Mouse (Mus musculus) fibroblast of lung, adult 2 months (primary cell): ENCODE measurements around the gene Nepro.
A peak's percentile ranks its signal among the peaks of the same experiment; 100 is the strongest.

Experiments
- DNase-seq: peaks from one replicate; pipeline ENCODE4 v3.0.0-alpha.2; 2011; ENCODE audit warnings: low read depth

Gene Nepro

DNA sequence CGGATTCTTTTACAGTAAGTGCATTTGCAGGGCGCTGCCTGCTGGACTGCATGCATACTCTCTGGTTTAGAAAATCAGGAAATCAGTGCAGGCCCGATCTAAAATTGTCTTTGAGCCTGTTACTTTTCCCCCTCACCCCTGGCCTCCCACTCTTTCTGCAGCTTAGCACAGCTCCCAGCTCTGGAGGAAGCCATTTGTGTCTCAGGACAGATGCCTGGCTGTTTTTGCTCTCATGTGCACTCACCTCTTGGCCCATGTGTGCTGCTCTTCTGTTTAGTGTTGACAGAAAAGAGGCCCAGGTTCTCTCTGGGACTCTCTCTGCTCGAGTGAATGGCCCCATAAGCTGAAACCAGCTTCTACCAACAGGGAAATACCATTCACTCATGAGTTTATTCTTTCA is 20.6 kb upstream of the Nepro start:
- DNase-seq, result no peak

DNA sequence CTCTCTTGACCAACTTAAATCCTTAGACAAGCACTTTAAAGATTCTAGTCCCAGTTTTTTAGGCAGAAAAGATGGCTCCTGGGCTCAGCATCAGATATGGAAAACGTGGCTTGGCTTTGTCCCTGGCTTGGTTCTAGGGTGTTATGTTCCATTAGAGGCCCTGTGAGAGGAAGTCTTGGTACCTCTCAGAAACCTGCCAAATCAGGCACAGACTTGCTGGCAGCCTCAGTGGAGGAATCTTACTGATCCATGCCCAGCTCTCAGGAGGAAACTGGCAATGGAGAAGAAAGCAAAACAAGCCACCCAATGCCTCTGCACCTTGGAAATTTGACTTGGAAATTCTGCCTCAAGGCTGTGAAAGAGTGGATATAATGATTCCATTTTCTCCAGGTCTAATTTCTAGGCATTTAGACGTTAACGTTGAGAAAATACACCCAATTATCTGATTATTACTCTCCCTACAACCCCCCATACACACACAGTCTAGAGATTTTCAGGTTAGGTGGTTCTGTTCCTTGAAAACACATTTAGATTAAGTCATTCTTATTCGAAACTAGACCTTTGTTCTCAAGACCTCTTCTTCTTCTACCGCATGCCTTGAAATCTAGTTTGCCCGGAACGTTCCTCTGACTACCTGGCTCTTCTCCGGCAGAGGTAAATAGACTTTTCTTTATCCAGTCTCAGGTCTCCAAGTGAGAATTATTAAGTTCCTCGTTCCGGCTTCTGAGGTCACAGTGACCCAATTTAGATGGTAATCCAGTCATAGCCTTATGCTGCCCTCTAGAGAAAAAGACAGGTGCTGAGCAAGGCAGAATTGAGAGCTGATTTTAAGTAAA is 7.6 kb upstream of the Nepro start:
- DNase-seq, result peak; percentile 54

- DNase-seq, result no peak
Observed at GRCm38 (mm10) chr16:44717141-44717634, 6.9 kb upstream of the Nepro start.

GRCm38 (mm10) chr16:44717838-44718237 is 6.3 kb upstream of the Nepro start:
- no peak for DNase-seq

- no peak for DNase-seq
Observed at GRCm38 (mm10) chr16:44719349-44719748, 4.8 kb upstream of the Nepro start.

DNA sequence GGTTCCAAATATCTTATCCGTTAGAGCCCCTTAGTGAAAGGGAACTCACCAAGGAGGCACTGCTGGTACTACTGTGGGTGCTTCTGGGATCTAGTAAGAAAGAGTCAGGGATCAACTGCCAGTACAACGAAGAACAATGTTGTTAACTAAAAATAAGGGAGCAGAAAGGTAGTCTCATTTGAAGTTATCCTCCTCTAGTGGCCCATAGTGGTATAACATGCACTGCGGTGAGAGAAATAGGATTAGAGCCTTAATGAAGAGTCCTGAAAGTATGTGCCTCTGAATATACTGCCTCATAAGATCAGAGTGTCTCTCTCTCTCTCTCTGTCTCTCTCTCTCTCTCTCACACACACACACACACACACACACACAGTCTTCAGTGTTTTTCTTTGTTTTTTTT is 3.6 kb upstream of the Nepro start:
- no peak for DNase-seq

DNA sequence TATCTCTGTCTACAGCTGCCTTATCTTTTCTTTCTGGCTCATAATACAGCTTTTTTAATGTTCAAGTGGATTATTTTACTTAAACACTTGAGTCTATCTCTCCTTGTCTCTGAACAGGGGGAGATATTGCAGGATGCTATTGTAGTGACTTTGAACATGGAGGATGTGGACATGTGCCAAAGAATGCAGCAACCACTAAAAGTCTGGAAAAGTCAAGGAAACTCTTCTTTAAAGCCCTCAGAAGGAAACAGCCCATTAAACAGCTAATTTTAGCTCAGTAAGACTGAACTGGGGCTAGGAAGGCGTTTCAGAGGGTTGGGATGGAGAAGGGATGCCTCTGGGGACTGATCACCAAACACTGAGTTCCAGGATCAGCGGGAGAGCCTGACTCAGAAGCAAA is 1.4 kb upstream of the Nepro start:
- no peak for DNase-seq

DNA sequence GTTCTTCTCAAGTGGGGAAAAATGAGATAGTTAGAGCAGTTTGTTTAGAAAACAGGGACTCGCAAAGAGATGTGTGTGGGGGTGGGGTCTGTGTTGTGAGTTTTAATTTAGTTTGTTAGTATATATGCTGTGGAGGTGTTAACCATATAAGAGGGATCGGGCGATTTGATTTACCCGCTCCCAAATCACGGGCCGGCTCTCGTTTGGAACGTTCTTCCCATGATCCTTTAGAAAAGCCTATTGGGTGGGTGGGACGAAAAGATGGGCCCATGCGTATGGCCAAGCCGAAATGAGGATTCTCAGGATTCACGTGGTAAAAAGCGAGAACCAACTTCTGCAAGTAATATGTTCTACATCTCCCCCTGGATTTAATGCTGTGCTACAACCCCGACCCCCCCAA is 746 bp downstream of the Nepro start:
- DNase-seq, result no peak

- DNase-seq, result peak; percentile 79
Observed at GRCm38 (mm10) chr16:44725286-44726223, 1.5 kb downstream of the Nepro start.

GRCm38 (mm10) chr16:44727525-44727924 is 3.4 kb downstream of the Nepro start:
- no peak for DNase-seq

DNA sequence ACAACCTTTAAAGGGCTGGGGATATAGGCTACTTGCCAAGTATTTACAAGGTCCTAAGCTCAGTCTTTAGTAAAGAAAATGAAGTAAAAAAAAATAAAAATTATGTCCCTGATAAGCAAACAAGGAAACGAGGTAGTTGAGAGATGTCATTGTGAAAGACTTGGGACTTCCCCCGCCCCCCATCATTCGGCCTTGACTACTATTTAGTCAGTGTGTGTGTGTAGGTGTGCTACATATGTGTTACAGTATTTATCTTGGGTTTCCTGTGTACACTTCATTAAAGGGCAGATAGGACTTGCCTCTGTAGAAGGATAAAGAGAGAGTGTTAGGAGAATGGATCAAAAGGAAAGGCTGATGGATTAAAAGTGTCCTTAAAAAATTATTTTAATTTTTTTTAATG is 10.0 kb downstream of the Nepro start:
- DNase-seq, result no peak

- no peak for DNase-seq
Observed at GRCm38 (mm10) chr16:44735676-44736075, 11.6 kb downstream of the Nepro start.

DNA sequence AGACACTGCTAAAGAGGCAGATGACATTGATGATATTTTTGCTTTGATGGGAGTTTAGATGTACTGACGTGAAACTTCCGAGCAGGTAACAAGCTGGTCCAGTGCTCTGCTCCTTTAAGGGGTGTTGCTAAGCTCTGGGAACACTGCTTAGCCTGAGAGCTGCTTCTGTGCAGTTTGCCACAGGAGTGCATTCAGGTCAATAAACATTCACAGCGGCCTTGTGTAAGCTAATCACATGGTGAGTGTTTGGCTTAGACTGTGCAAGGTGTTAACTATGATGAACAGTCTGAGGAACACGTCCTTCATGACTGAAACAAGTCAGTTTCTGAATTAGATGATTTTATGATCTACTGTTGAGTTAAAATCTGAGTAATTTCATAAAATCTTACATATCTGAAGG is 12.0 kb downstream of the Nepro start:
- no peak for DNase-seq

GRCm38 (mm10) chr16:44742753-44743152 is 18.7 kb downstream of the Nepro start:
- DNase-seq, result no peak

DNA sequence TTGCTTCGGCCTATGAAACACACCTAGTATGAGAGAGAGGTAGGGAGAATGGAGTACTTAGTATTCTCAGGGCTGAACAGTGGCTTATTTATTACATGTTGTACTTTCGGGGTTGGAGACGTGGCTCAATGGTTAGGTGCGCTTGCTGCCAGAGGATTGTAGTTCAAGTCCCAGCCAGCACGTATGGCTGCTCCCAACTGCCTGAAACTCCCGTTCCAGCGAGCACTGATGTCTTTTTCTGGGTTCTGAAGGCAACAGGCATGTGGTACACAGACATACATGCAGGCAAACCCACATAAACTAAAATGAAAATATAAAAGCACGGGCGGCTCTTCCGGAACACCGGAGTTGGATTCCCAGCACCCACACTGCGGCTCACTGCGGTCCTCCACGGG is 21.4 kb downstream of the Nepro start:
- no peak for DNase-seq

- peak; percentile 86 for DNase-seq
Observed at GRCm38 (mm10) chr16:44745866-44746562, 21.9 kb downstream of the Nepro start, which contains the start of gene Gtpbp8. Gene Gtpbp8 (minus strand): TSS chr16:44746363.

- DNase-seq, result no peak
Observed at GRCm38 (mm10) chr16:44748007-44748406, 23.9 kb downstream of the Nepro start.

DNA sequence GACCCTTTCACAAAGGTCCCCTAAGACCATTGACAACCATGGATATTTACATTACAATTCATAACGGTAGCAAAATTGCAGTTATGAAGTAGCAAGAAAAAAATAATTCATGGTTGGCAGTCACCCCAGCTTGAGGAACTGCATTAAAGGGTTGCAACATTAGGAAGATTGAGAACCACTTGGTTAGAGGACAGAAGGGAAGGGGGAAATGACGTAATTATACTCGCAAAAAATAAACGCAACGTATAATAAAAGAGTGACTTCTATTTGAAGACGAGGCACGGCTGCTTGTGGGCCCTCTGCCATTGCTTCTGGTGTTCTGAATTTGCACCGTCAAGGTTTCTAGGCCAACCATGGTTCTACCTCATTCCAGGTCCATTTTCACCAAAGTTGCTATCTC is 33.6 kb downstream of the Nepro start:
- no peak for DNase-seq

DNA sequence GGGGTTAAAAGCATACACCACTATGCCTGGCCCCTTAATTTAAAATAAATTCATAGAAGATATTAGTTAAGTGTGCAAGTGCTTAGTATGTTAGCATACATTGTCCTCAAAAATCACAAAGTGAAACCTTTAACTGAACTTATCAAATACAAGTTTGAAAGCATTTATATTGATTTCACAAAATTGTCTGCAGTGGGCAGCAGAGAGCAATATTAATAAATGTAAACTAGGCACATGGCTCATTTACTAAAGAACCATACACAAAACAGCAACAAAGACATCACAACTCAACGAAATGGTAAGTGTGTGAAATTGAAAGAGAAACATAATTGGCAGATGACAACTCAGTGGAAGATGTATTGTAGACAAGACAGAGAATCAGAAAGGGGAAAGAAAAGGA is 37.7 kb downstream of the Nepro start:
- DNase-seq, result no peak

DNA sequence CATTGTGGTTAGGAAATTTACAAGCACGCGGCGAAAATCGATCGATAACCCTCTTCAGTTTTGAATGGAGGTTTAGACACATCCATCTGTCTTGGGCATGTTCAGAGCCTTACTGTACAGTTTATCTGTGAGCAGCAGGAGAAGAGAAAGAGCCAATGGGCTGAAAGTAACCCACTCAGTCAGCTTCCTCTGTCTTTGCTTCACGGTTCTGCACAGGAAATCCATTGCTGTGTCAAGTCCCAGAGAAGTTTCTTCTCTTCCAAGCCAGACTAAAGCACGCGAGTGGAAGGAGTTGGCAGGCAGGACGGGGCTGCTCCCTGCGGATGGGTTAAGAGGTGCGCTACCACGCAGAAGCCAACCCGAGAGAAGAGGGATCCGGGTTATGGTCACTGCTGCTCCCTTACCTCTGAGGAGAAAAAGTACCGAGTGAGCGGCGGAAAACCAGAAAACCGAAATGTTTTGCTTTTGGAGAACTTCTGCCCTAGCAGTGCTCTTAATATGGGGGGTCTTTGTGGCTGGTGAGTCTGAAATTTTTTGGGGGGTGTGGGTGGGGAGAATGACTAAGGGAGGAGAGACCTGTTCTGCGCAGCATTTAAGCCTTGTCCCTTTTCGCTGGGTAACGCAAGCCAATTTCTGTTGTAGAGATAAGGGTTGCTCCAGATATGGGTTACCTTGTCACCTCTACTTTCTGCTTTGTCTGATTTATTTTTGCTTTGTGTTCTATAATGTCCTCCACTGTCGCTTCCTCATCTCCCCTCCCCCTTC is 41.6 kb downstream of the Nepro start, which contains the start of gene Cd200r1:
Gene Cd200r1 (plus strand): TSS at position 182 of the 765 bp plus-strand sequence.
- no peak for DNase-seq

DNA sequence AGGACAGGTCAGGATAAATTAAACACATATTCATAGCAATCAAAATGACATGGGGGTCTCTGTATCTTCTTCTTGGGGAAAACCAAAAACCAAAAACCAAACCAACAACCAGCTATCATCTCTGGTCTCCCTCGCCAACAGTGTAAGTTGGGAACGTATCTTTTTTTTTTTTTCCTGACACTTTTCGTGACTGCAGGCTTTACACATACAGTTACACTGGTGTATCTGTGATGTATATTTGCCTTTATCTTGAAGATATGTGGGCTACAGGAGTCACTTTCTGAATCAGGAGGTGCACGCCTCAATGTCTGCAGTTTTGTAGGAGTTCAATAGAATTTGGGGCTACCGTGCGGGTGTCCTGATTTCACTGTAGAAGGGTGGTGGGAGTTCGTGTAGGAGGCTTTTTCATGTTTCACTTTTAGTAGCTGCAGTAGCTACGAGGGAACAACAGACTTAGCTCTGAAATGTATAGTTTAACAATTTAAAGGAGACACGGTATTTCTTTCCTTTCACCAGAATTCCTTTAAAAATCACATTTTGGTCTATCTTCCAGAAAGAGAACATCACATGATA is 42.3 kb downstream of the Nepro start:
- DNase-seq, result no peak
